Mouse (Mus musculus) c-Kit-positive CD71-negative TER-119-negative erythroid progenitor cells, embryonic 14.5 days (primary cell): ENCODE measurements around the gene Olfr508.
"Not testable (repeated sequence)": the region's sequence is repeated elsewhere in the genome, so short reads cannot be mapped to it uniquely, and the experiment has no call there.

Experiments used
- DNase-seq: peaks from one replicate; pipeline ENCODE4 v3.0.0-alpha.2; 2013; ENCODE audit warnings: low read depth

Olfr508 gene

DNA sequence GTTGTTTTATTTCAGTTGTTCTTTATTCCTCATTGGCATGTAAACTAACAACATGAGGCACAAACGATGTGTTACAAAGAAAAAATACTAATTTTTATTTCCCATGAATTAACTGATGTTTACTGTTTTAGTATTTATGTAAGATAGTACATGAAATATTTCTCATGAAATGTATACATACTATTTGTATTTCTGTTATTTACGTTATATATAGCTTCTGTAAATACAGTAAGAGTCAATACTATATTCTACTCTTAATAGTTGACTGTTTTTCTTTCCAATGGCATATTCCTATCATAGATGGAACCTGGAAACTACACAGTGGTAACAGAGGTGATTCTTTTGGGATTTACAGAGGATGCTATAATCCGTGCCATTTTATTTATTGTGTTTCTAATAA, at the start of gene Olfr508:
Gene Olfr508 (plus strand): TSS at position 301 of the 400 bp plus-strand sequence.
- DNase-seq = no peak

DNA sequence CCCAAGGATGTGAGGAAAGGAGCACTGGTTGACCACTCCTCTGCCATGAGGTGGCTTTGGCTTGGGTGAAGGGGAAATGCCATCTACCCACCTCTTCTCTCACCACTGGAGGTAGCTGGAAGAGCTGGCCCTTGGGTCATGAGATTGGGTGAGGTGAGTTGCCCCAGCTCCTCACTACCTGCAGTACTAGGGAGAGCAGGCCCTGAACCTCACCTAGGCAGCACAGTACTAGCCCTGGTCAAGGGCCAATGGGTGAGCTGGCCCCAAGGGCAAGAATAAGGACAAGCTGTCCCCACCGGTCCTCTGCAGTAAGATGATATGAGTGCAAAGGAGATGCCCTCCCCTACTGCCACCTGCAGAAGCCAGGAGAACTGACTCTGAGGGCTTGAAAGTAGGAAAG, 40.0 kb upstream of the Olfr508 start:
- no peak for DNase-seq

DNA sequence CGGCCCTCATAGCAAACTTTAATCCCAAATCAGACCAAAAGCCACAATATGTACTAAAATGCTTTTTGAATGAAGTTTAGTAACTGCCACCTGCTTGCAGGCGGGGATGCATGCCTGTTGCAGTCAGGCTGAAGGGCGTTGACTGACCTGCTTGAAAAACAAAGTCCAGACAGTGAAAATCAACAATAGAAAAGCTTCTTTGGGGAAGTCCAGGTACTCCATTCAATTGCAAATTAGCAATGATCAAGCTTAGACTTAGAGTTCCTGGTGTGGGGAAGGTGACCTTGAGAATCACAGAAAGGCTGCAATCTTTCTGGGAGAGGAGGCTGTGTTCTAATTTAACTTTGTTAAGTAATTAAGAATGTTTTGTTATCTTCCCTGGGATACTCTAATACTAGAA, 27.9 kb upstream of the Olfr508 start:
- DNase-seq = not testable (repeated sequence)

DNA sequence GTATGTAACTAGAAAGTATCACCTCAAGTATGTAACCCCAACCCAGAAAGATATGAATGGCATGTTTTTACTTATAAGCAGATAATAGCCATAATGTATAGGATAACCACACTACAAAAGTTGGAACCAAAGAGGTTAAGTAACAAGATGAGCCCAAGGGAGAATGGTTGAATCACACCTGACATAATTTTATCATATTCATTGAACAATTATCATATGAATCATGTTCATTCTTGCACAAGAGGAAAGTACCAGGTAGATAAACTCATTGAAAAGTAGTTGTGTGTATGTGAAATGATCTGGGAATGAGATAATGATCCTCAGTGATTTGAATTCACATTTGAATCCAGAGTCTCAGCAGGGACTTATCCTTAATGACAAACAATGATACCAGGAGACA, 19.3 kb upstream of the Olfr508 start, which contains the start of gene Olfr506:
Gene Olfr506 (plus strand): TSS at position 301 of the 400 bp plus-strand sequence.
- DNase-seq = no peak

DNA sequence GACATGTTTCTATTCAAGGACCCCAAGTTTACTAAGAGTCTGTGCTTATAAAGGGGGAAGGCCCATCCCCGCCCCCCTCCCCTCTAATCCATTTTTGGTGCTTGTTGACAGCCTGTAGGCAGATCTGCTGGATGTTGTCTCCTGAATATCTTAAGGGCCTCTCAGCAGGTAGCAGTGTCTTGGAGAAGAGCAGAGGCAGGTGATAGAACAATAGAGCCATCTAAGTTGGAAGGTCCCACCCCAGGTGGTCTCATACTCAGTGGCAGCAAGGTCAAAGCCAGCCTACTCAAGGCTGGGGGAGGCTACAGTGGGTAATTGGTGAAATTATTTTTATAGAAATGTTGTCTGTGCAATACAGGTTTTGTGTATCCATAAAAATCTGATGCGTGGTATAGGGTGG, 15.7 kb upstream of the Olfr508 start:
- no peak for DNase-seq

DNA sequence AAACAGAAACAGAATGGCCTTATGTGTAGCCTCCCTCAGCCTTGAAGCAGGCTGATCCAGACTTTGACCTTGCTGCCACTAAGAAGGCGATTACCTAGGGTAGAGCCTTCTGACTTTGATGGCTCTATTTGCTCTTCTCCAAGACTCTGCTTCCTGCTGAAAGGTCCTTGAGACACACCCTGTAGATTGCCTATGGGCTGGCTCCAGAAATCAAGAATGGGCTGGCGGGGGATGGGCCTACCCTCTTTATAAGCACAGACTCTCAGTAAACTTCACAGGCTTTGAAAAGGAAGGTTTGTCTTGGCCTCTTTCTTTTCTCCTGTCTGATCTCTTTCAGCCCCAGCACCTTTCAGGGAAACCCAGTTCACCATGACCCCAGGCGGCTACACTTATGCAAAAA, 13.0 kb upstream of the Olfr508 start:
- not testable (repeated sequence) for DNase-seq

DNA sequence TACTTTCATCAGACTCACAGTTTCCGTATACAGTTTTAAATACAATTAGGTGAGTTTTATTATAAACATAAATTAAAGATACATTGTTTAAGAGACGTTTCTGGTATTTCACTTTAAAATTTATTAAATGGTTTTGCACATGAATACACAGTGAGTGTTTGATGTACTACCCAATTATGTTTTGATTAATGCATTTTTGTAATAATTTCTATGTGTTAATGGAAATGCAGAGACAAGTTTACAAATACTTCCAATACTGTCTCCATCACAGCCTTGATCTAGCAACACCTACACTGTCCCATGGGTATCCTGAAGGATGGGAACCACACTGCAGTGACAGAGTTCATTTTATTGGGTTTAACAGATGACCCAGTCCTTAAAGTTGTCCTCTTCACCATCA, 8.3 kb upstream of the Olfr508 start, which contains the start of gene Olfr507:
Gene Olfr507 (plus strand): TSS at position 301 of the 400 bp plus-strand sequence.
- DNase-seq = no peak

DNA sequence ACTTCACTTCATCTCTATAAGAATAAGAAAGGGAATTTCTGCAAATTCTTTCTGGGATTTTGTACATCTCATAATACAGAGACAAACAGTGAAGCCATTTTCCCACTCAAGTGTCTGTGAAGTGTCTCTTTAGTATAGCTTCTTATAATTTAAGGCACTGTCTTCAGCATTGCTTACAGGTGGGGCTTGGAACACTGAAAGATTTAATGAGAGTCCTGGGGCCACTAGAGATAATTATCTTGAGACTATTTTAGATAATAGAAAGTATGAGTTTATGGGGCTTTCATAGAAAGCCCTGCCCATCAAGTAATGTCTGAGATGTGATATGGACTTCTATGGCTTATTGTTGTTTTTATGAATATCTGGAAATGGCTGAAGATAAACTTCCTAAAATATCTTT, 22.0 kb downstream of the Olfr508 start, which contains the start of gene Olfr509:
Gene Olfr509 (minus strand): TSS at position 101 of the 400 bp plus-strand sequence.
- no peak for DNase-seq

DNA sequence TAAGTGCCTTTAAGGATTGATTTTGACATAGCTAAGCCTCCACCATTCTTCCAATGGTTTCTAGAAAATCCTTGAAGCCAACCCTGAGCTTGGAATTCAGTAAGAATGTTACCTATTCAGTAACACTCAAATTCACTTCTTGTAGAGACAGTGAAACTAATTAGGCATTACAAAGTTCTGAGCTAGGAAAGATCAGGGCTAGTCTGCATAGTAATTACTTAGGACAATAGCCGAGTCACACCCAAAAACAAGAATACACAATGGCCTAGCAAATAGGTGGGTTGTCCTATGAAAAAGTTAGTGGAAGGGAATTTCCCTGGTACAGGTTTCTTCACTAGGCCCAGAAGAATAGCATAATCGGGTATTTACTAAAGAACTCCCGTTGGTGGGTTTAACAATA, 32.6 kb downstream of the Olfr508 start:
- DNase-seq = no peak

DNA sequence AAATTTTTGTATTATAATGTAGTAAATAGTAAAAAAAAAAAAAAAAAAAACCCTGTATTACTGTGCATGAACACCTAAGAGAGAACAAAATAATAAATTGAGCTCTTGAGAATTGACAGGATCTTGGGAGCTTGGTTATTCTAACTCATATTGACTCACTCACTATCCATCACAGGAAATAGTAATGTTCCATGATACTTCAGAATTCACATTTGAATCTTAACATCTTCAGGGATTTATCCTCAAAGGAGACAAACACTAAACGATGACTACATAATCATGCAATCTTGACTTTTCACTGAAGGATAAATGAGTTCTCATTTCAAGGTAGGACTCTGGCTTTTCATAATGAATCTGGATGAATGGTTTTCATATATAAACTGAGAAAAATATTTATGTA, 36.3 kb downstream of the Olfr508 start, which contains the start of gene Olfr510:
Gene Olfr510 (plus strand): TSS at position 301 of the 400 bp plus-strand sequence.
- DNase-seq = no peak

DNA sequence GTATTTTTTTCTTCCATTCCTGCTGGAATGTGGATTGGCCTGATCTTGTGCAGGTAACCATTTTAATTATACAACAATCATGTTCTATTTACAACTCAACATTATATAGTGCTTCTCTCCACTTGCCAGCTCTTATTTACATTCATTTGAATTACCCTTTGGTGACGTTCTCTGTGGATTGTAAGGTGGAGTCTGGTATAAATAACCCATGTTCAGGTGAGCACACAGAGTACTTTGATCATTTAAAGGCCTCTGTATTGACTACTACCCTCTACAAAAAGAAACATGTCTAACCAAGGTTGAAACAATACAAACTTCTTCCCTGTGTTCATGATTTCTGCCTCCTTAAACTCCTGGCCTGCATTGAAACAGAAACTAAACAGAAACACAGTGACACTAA, 41.3 kb downstream of the Olfr508 start:
- no peak for DNase-seq

DNA sequence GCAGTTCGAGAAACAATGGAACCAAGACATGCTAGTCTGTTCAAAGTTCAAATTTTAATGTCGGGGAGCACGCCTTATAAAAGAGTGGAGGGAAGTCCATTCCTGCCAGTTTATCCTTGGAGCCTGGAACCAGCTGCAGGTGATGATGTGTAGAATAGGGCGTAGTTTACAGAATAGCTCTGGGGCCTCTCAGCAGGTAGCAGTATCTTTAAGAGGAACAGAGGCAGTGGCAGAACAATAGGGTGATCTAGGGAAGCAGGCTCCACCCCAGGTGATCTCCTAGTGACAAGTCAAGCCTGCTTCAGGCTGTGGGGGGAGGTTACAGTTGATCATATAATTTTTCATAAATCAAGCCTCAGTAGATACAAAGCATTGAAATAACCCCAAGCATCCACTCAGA, 49.1 kb downstream of the Olfr508 start:
- no peak for DNase-seq
